In genomic region chr3:99959805-99960485, GRCm38 (mm10) we compare ENCODE assay signal across 27 mouse cellular contexts.
DNase-seq lines count a peak whose midpoint lies in the region; ATAC-seq lines count a peak whose summit lies in the region.
"Had no signal": no experiment of that assay in that cellular context is flagged by ENCODE, and none has a peak within 500 bp of the region (broad histone marks: within the 10 kb centered on the region; RNA-seq: fewer than 3 reads in every experiment).

No protein-coding gene starts in this region.

- peak; percentile 22; the same call in 1 of the 2 replicates for ATAC-seq in embryonic facial prominence, embryonic 14.5 days (ENCODE audit: low read depth)
- peak; percentile 72 for ATAC-seq in limb, embryonic 11.5 days (ENCODE audit: insufficient number of reproducible peaks, low FRiP score, low TSS enrichment, low read depth)
- ATAC-seq in forebrain, embryonic 13.5 days = no peak
- ATAC-seq: CD4-positive, CD25-positive, alpha-beta regulatory T cell, adult 4 months; forebrain, embryonic 16.5 days; hindbrain, postnatal 0 days; inflammation-experienced regulatory T-cells, adult 6 months; intestine, embryonic 16.5 days had no signal

- no peaks in the 10 kb centered on the region for H3K9me3 ChIP-seq in embryonic facial prominence, embryonic 14.5 days (ENCODE audit: control insufficient read depth, low read length)
- no peaks in the 10 kb centered on the region for H3K9me3 ChIP-seq in limb, embryonic 11.5 days (ENCODE audit: control insufficient read depth, low read length)
- H3K9me3 ChIP-seq in forebrain, embryonic 13.5 days (replicated peaks) = no peaks in the 10 kb centered on the region
- H3K9me3 ChIP-seq: forebrain, embryonic 12.5 days; heart, embryonic 12.5 days; heart, embryonic 15.5 days had no signal

- no peak overlapping the region for H3K9ac ChIP-seq in embryonic facial prominence, embryonic 14.5 days (ENCODE audit: low read depth, low read length)
- no peak overlapping the region for H3K9ac ChIP-seq in limb, embryonic 11.5 days (ENCODE audit: low read length)
- H3K9ac ChIP-seq in forebrain, embryonic 13.5 days = no peak overlapping the region
- H3K9ac ChIP-seq: forebrain, embryonic 12.5 days; heart, embryonic 12.5 days; heart, embryonic 15.5 days; hindbrain, embryonic 14.5 days had no signal

- no peak overlapping the region for H3K27ac ChIP-seq in embryonic facial prominence, embryonic 14.5 days (replicated peaks; ENCODE audit: low read depth, low read length)
- no peak overlapping the region for H3K27ac ChIP-seq in limb, embryonic 11.5 days (replicated peaks; ENCODE audit: low read depth, low read length)
- no peak overlapping the region for H3K27ac ChIP-seq in forebrain, embryonic 13.5 days
- H3K27ac ChIP-seq: forebrain, embryonic 12.5 days; gastrocnemius, adult 2 months; heart, embryonic 15.5 days; hindbrain, embryonic 14.5 days; hindbrain, postnatal 0 days had no signal

- no peaks in the 10 kb centered on the region for H3K36me3 ChIP-seq in embryonic facial prominence, embryonic 14.5 days (ENCODE audit: control insufficient read depth, insufficient read depth, low read length)
- no peaks in the 10 kb centered on the region for H3K36me3 ChIP-seq in limb, embryonic 11.5 days (ENCODE audit: control insufficient read depth, insufficient read depth, low read length)
- H3K36me3 ChIP-seq in forebrain, embryonic 13.5 days (ENCODE audit: poor library complexity, severe bottlenecking) = no peaks in the 10 kb centered on the region
- H3K36me3 ChIP-seq: forebrain, embryonic 12.5 days; heart, embryonic 12.5 days; heart, embryonic 15.5 days had no signal

- peak; percentile 31 for DNase-seq in heart, adult 11 months
- DNase-seq in heart, postnatal 14 days = no peak
- peak; percentile 16 for DNase-seq in Muller cell, postnatal 12 days (ENCODE audit: inconsistent ontology term)
- DNase-seq in embryonic facial prominence, embryonic 14.5 days (ENCODE audit: low spot score) = peak; percentile 21
- DNase-seq in limb, embryonic 11.5 days (ENCODE audit: low spot score) = no peak
- DNase-seq in right cerebral cortex, adult 18-20 months = no peak
- DNase-seq: adrenal gland, postnatal 10 days; adrenal gland, postnatal 36 days; cerebellum, adult 18-20 months; cerebellum, adult 9-10 months; cerebellum, postnatal 14 days; gastrocnemius, adult 2 months; gastrocnemius, postnatal 14 days; heart, adult 18-20 months; heart, postnatal 10 days; heart, postnatal 4 days had no signal

- H3K4me1 ChIP-seq in embryonic facial prominence, embryonic 14.5 days (ENCODE audit: control insufficient read depth, insufficient read depth, low read length) = peaks cover 3% of the 10 kb centered on the region; the same call in 1 of the 2 replicates
- peaks cover 6% of the 10 kb centered on the region; the same call in 1 of the 2 replicates for H3K4me1 ChIP-seq in limb, embryonic 11.5 days (ENCODE audit: control insufficient read depth, insufficient read depth, low read length)
- H3K4me1 ChIP-seq in forebrain, embryonic 13.5 days = no peaks in the 10 kb centered on the region
- H3K4me1 ChIP-seq: forebrain, embryonic 12.5 days; heart, embryonic 15.5 days had no signal

- no peak overlapping the region for H3K4me3 ChIP-seq in embryonic facial prominence, embryonic 14.5 days (ENCODE audit: low read depth, low read length)
- no peak overlapping the region for H3K4me3 ChIP-seq in limb, embryonic 11.5 days (ENCODE audit: low read depth, low read length)
- no peak overlapping the region for H3K4me3 ChIP-seq in forebrain, embryonic 13.5 days
- H3K4me3 ChIP-seq: erythroblast, embryonic 14.5 days; forebrain, embryonic 12.5 days; gastrocnemius, adult 2 months; heart, embryonic 12.5 days; heart, embryonic 15.5 days had no signal

- intact Hi-C loops in heart, postnatal 14 days (cut with DNase I) = no loop called here

- WGBS in embryonic facial prominence, embryonic 14.5 days = 48% methylated on average over 7 of the region's 7 CpGs
- WGBS in limb, embryonic 11.5 days = 45% methylated on average over 7 of the region's 7 CpGs
- WGBS in forebrain, embryonic 13.5 days = 55% methylated on average over 7 of the region's 7 CpGs

- no peak overlapping the region for H3K4me2 ChIP-seq in embryonic facial prominence, embryonic 14.5 days (ENCODE audit: low read depth, low read length)
- H3K4me2 ChIP-seq in limb, embryonic 11.5 days (ENCODE audit: low read depth, severe bottlenecking) = no peak overlapping the region
- H3K4me2 ChIP-seq in forebrain, embryonic 13.5 days = no peak overlapping the region
- H3K4me2 ChIP-seq: forebrain, embryonic 12.5 days; heart, embryonic 12.5 days; heart, embryonic 15.5 days; hindbrain, embryonic 14.5 days had no signal

- no peaks in the 10 kb centered on the region for H3K27me3 ChIP-seq in embryonic facial prominence, embryonic 14.5 days (replicated peaks; ENCODE audit: control insufficient read depth, insufficient read depth, low read length)
- no peaks in the 10 kb centered on the region for H3K27me3 ChIP-seq in limb, embryonic 11.5 days (ENCODE audit: control insufficient read depth, insufficient read depth, low read length)
- H3K27me3 ChIP-seq in forebrain, embryonic 13.5 days = no peaks in the 10 kb centered on the region
- H3K27me3 ChIP-seq: forebrain, embryonic 12.5 days; heart, embryonic 12.5 days; heart, embryonic 15.5 days had no signal

Comparison
In these comparisons a context has a peak if more than half of its experiments do, and no peak if none do; other contexts are left out.
1. DNase-seq: peak in heart, adult 11 months (single experiment), Muller cell, postnatal 12 days (single experiment) and embryonic facial prominence, embryonic 14.5 days (single experiment); none in heart, postnatal 14 days (0 of 2), limb, embryonic 11.5 days (single experiment) and right cerebral cortex, adult 18-20 months (single experiment).